Mouse (Mus musculus) megakaryocyte, embryonic 14.5 days (primary cell): ENCODE measurements around the gene Ccl5. TPM values are rescaled to one million over a fixed set of nuclear protein-coding genes. Genes with fewer than 3 reads are reported as not detected.

Experiments
- H3K27me3 ChIP-seq: replicated peaks from 2 replicates; pipeline ENCODE3; 2012; ENCODE audit warnings: inconsistent platforms
- H3K36me3 ChIP-seq: replicated peaks from 2 replicates; pipeline ENCODE3; 2012; ENCODE audit warnings: low read length, inconsistent platforms, mixed read lengths
- H3K4me1 ChIP-seq: 2 replicates; pipeline ENCODE4 v1.6.1; 2012; ENCODE audit warnings: inconsistent platforms
- H3K4me3 ChIP-seq: replicated peaks from 2 replicates; pipeline ENCODE3; 2012; ENCODE audit warnings: moderate library complexity, mild to moderate bottlenecking, inconsistent platforms
- H3K9me3 ChIP-seq: 2 replicates; pipeline ENCODE4 v1.6.1; 2012; ENCODE audit warnings: inconsistent platforms
- FLI1 ChIP-seq: IDR thresholded peaks from 2 replicates; pipeline ENCODE4 v1.6.1; 2012; ENCODE audit warnings: low read length, inconsistent platforms, mixed read lengths
- GATA1 ChIP-seq: IDR thresholded peaks from 3 replicates; pipeline ENCODE4 v1.6.1; 2012; ENCODE audit warnings: mixed read lengths, low read length, inconsistent platforms, borderline replicate concordance
- polyA plus RNA-seq: library from polyadenylated mRNA; stranded (reverse); fragments of >175 nt; gene quantifications from 2 replicates; pipeline ENCODE4 v1.2.3, GENCODE M21; 2012; ENCODE audit warnings: low replicate concordance; ENCODE audit not compliant: insufficient read depth

Gene Ccl5
- polyA plus RNA-seq, 1 experiment = 10.7 TPM

GRCm38 (mm10) chr11:83518371-83518770, 11.9 kb downstream of the Ccl5 start:
- Histone ChIP-seq H3K4me3 (no peak overlapping the region), H3K36me3 (no peaks in the 10 kb centered on the region), H3K9me3 (peaks cover 3% of the 10 kb centered on the region; the same call in 1 of the 2 replicates), H3K27me3 (peaks cover 16% of the 10 kb centered on the region), H3K4me1 (peaks cover 7% of the 10 kb centered on the region)
- TF ChIP-seq GATA1 (no peak), FLI1 (no peak)

- H3K9me3 ChIP-seq = peaks cover 3% of the 10 kb centered on the region; the same call in 1 of the 2 replicates
- H3K27me3 ChIP-seq = peaks cover 17% of the 10 kb centered on the region
- H3K4me3 ChIP-seq = no peak overlapping the region
- no peak for TF ChIP-seq FLI1
- no peak for TF ChIP-seq GATA1
- H3K36me3 ChIP-seq = no peaks in the 10 kb centered on the region
- peaks cover 11% of the 10 kb centered on the region for H3K4me1 ChIP-seq
Observed at GRCm38 (mm10) chr11:83517153-83517552, 13.2 kb downstream of the Ccl5 start.

- peaks cover 1% of the 10 kb centered on the region; the same call in 1 of the 2 replicates for H3K9me3 ChIP-seq
- H3K4me3 ChIP-seq = no peak overlapping the region
- peaks cover 6% of the 10 kb centered on the region for H3K27me3 ChIP-seq
- H3K4me1 ChIP-seq = peaks cover 26% of the 10 kb centered on the region
- peaks cover 38% of the 10 kb centered on the region for H3K36me3 ChIP-seq
- TF ChIP-seq GATA1 = no peak
- no peak for TF ChIP-seq FLI1
Observed at GRCm38 (mm10) chr11:83509521-83509920, 20.8 kb downstream of the Ccl5 start.

GRCm38 (mm10) chr11:83504308-83504707, 26.0 kb downstream of the Ccl5 start:
- no peaks in the 10 kb centered on the region for H3K27me3 ChIP-seq

GRCm38 (mm10) chr11:83495571-83495970, 34.7 kb downstream of the Ccl5 start:
- no peak for TF ChIP-seq FLI1
- H3K27me3 ChIP-seq = no peaks in the 10 kb centered on the region
- H3K36me3 ChIP-seq = peaks cover 42% of the 10 kb centered on the region
- peaks cover 20% of the 10 kb centered on the region for H3K4me1 ChIP-seq
- no peaks in the 10 kb centered on the region for H3K9me3 ChIP-seq
- no peak overlapping the region for H3K4me3 ChIP-seq

More at GRCm38 (mm10) chr11:83504308-83504707, 26.0 kb downstream of the Ccl5 start:
- H3K4me1 ChIP-seq = peaks cover 17% of the 10 kb centered on the region
- TF ChIP-seq GATA1 = no peak
- no peak for TF ChIP-seq FLI1
- peaks cover 82% of the 10 kb centered on the region for H3K36me3 ChIP-seq
- no peaks in the 10 kb centered on the region for H3K9me3 ChIP-seq
- no peak overlapping the region for H3K4me3 ChIP-seq

GRCm38 (mm10) chr11:83491488-83491887, 38.8 kb downstream of the Ccl5 start:
- no peaks in the 10 kb centered on the region for H3K9me3 ChIP-seq
- peaks cover 46% of the 10 kb centered on the region for H3K36me3 ChIP-seq
- peaks cover 13% of the 10 kb centered on the region for H3K4me1 ChIP-seq
- no peak overlapping the region for H3K4me3 ChIP-seq
- no peaks in the 10 kb centered on the region for H3K27me3 ChIP-seq
- TF ChIP-seq FLI1 = no peak
- no peak for TF ChIP-seq GATA1

Other genes with a start within 250 kb of the Ccl5 start
- 1.4 TPM in 1 of 2 replicates, not detected in the other for gene Slfn14, start 243.8 kb downstream of the Ccl5 start, polyA plus RNA-seq
- gene Ap2b1, start 231.5 kb downstream of the Ccl5 start, polyA plus RNA-seq = 3.7 and 13.6 TPM in 2 replicates
- gene Pex12, start 227.9 kb downstream of the Ccl5 start, polyA plus RNA-seq = 2.2 and 9.8 TPM in 2 replicates
- 0.17 and 1.7 TPM in 2 replicates for gene Rasl10b, start 121.4 kb downstream of the Ccl5 start, polyA plus RNA-seq
- not detected in 2 replicates for gene Gas2l2, start 101.1 kb downstream of the Ccl5 start, polyA plus RNA-seq
- 2.3 TPM in 1 of 2 replicates, not detected in the other for gene 1700020L24Rik, start 92.8 kb downstream of the Ccl5 start, polyA plus RNA-seq
- 1.3 TPM in 1 of 2 replicates, not detected in the other for gene Mmp28, start 67.4 kb downstream of the Ccl5 start, polyA plus RNA-seq
- 8.7 and 97.3 TPM in 2 replicates for gene Taf15, start 57.4 kb downstream of the Ccl5 start, polyA plus RNA-seq
- gene Heatr9, start 8.3 kb downstream of the Ccl5 start, polyA plus RNA-seq = not detected in 2 replicates
- gene Ccl9, start 48.1 kb upstream of the Ccl5 start, polyA plus RNA-seq = 2.4 TPM in 1 of 2 replicates, not detected in the other
- gene Ccl6, start 62.6 kb upstream of the Ccl5 start, polyA plus RNA-seq = 26.0 TPM in 1 of 2 replicates, not detected in the other
- gene Rpl9-ps1, start 115.1 kb upstream of the Ccl5 start, polyA plus RNA-seq = not detected in 2 replicates
- gene Ccl3, start 118.8 kb upstream of the Ccl5 start, polyA plus RNA-seq = 7.9 TPM in 1 of 2 replicates, not detected in the other
- gene Ccl4, start 132.1 kb upstream of the Ccl5 start, polyA plus RNA-seq = 1.7 TPM in 1 of 2 replicates, not detected in the other
- not detected in 2 replicates for gene Wfdc17, start 173.5 kb upstream of the Ccl5 start, polyA plus RNA-seq
- gene Wfdc18, start 178.5 kb upstream of the Ccl5 start, polyA plus RNA-seq = not detected in 2 replicates
- not detected in 2 replicates for gene Wfdc21, start 216.4 kb upstream of the Ccl5 start, polyA plus RNA-seq
- 3.5 and 4.0 TPM in 2 replicates for gene Heatr6, start 223.2 kb upstream of the Ccl5 start, polyA plus RNA-seq